Mouse (Mus musculus): ENCODE data around the gene Flnb. TPM values are rescaled to one million over a fixed set of nuclear protein-coding genes. Genes with fewer than 3 reads are reported as not detected.
A peak's percentile ranks its signal among the peaks of the same experiment; 100 is the strongest.

The Flnb gene
- polyA plus RNA-seq, 1 experiment from 2014 or later = 19.8 TPM

DNA sequence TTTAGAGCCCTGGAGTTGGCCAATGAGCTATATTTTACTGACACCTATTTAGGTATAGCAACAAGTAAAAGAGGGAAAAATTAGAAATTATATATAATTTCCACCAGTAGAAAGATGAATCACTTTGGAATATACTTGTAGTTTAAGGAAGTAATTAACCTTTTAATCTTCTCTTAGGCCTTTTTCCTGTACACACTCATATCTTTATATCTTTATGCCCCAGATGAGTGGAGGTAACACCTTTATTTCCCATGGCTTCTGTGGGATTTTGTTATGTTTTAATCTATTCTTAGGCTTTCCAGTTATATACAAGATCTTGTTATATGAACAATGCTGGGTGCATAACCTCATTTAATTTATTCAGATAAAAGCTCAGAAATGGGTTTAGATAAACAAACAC lies 73.6 kb downstream of the Flnb start:
- DNase-seq (ENCODE audit: low spot score) = no peak
- H3K36me3 ChIP-seq = peaks cover 80% of the 10 kb centered on the region

GRCm38 (mm10) chr14:7896126-7896525 lies 78.4 kb downstream of the Flnb start:
- no peak overlapping the region for H3K27ac ChIP-seq
- WGBS = 92% methylated on average over 9 of the region's 9 CpGs
- peaks cover 72% of the 10 kb centered on the region for H3K36me3 ChIP-seq
- no peak overlapping the region for H3K4me3 ChIP-seq
- no peaks in the 10 kb centered on the region for H3K27me3 ChIP-seq (ENCODE audit: insufficient read depth, poor library complexity, severe bottlenecking)
- no peaks in the 10 kb centered on the region for H3K9me3 ChIP-seq
- no peak for DNase-seq (ENCODE audit: low spot score)
- 0 out of 2 replicates have a peak, but pooled peaks cover 5% of the 10 kb centered on the region for H3K4me1 ChIP-seq (replicated peaks)

More for the DNA sequence above, 73.6 kb downstream of the Flnb start:
- H3K4me3 ChIP-seq = no peak overlapping the region
- no peaks in the 10 kb centered on the region for H3K27me3 ChIP-seq (ENCODE audit: insufficient read depth, poor library complexity, severe bottlenecking)
- no peak overlapping the region for H3K27ac ChIP-seq
- H3K4me1 ChIP-seq (replicated peaks) = peaks cover 6% of the 10 kb centered on the region; the same call in 1 of the 2 replicates
- H3K9me3 ChIP-seq = no peaks in the 10 kb centered on the region

DNA sequence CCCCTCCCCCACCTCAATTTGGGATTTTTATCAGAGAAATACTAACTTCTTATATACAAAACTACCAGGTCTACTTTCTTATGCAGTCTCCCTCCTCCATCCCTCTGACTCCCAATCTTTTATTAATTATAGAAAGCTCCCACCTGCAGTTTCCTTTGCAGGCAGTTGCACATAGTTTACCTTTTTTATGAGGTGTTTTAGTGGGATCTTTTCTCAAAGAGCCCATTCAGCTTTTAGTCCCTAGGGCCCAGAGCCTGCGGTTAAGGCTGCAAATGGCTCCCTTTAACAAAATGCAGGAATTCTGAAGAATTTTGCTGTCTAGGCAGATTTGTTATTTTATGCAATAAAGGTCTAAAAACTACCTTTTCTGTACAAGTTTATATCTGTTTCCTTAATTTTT lies 78.9 kb downstream of the Flnb start:
- Histone ChIP-seq H3K4me1 (replicated peaks) (0 out of 2 replicates have a peak, but pooled peaks cover 5% of the 10 kb centered on the region), H3K27ac (no peak overlapping the region), H3K4me3 (no peak overlapping the region), H3K9me3 (no peaks in the 10 kb centered on the region), H3K36me3 (peaks cover 70% of the 10 kb centered on the region), H3K27me3 (ENCODE audit: insufficient read depth, poor library complexity, severe bottlenecking) (no peaks in the 10 kb centered on the region)
- WGBS = 86% methylated on average over 1 of the region's 1 CpGs
- no peak for DNase-seq (ENCODE audit: low spot score)

- Histone ChIP-seq H3K4me1 (replicated peaks) (0 out of 2 replicates have a peak, but pooled peaks cover 5% of the 10 kb centered on the region), H3K4me3 (no peak overlapping the region), H3K27ac (no peak overlapping the region), H3K9me3 (no peaks in the 10 kb centered on the region), H3K27me3 (ENCODE audit: insufficient read depth, poor library complexity, severe bottlenecking) (no peaks in the 10 kb centered on the region), H3K36me3 (peaks cover 51% of the 10 kb centered on the region)
- WGBS = 81% methylated on average over 3 of the region's 3 CpGs
- DNase-seq (ENCODE audit: low spot score) = no peak
Observed at GRCm38 (mm10) chr14:7899986-7900385, 82.2 kb downstream of the Flnb start.

- Histone ChIP-seq H3K4me3 (no peak overlapping the region), H3K9me3 (no peaks in the 10 kb centered on the region), H3K4me1 (replicated peaks) (0 out of 2 replicates have a peak, but pooled peaks cover 5% of the 10 kb centered on the region), H3K27ac (peak overlapping the region; percentile 37), H3K36me3 (peaks cover 52% of the 10 kb centered on the region), H3K27me3 (ENCODE audit: insufficient read depth, poor library complexity, severe bottlenecking) (no peaks in the 10 kb centered on the region)
- peak; percentile 16 for DNase-seq (ENCODE audit: low spot score)
- WGBS = 63% methylated on average over 11 of the region's 11 CpGs
Observed at GRCm38 (mm10) chr14:7900481-7901049, 82.8 kb downstream of the Flnb start.

DNA sequence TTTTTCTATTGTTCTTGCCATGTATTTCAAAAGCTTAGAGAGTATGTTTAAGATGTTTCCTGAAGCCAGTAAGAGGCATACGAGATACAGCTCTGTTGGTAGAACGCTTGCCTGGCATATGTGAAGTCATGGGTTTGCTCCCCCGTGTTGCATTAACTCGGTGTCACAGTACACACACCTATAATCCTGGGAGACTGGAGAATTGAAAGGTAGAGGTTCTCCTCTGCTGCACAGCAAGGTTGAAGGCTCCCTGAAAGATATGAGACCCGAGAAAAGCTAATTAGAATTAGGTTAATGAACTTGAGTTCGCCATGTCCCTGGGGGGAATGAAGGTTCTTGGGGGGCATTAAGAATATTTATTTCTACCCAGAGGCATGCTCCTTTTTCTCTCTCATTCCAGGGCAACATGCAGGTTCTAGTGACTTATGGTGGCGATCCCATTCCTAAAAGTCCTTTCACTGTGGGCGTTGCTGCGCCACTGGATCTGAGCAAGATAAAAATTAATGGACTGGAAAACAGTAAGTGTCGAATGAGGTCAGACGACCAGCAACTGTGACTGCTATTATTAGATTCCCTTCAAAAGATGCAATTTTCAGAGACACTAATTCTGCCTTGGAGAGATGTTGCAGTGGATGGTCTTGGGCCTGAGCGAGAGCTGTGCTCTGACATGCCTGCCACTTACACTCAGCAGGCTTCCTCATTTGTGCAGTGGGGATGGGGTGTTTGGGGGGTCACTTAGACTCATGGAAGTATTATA lies 83.9 kb downstream of the Flnb start:
- no peak for DNase-seq (ENCODE audit: low spot score)
- Histone ChIP-seq H3K4me1 (replicated peaks) (0 out of 2 replicates have a peak, but pooled peaks cover 5% of the 10 kb centered on the region), H3K27me3 (ENCODE audit: insufficient read depth, poor library complexity, severe bottlenecking) (no peaks in the 10 kb centered on the region), H3K27ac (no peak overlapping the region), H3K9me3 (no peaks in the 10 kb centered on the region), H3K36me3 (peaks cover 54% of the 10 kb centered on the region), H3K4me3 (no peak overlapping the region)
- WGBS = 89% methylated on average over 12 of the region's 12 CpGs

DNA sequence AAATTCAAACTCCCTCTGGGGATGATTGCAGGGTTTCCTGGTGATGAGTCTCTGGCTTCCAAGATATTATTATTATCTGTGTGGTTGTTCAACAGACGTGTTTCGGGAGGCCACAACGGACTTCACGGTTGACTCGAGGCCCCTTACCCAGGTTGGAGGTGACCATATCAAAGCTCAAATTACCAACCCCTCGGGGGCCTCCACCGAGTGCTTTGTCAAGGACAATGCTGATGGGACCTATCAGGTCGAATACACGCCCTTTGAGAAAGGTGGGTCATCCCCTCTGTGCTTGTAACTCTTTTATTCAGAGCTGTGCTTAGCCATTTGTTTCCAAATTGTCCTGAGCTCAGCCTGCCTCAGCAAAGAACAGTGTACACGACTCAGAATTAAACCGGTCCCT lies 89.3 kb downstream of the Flnb start:
- DNase-seq (ENCODE audit: low spot score) = no peak
- WGBS = 87% methylated on average over 11 of the region's 11 CpGs
- Histone ChIP-seq H3K9me3 (no peaks in the 10 kb centered on the region), H3K4me1 (replicated peaks) (no peaks in the 10 kb centered on the region), H3K36me3 (peaks cover 70% of the 10 kb centered on the region), H3K27ac (no peak overlapping the region), H3K4me3 (no peak overlapping the region), H3K27me3 (ENCODE audit: insufficient read depth, poor library complexity, severe bottlenecking) (no peaks in the 10 kb centered on the region)

DNA sequence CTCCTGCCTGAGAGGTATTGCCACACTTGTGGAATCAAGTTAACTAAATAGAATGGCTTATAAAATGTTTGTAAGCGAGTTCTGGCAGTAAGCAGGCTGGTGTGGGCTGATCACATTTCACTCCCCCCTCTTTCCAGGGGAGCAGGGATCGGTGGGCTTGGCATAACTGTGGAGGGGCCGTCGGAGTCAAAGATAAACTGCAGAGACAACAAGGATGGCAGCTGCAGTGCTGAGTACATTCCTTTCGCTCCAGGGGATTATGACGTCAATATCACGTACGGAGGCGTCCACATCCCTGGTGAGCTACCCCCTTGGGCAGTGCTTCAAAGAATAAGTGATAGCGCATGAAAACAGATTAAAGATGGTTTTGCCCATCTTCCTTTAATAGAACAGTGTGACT lies 91.7 kb downstream of the Flnb start:
- no peak overlapping the region for H3K27ac ChIP-seq

DNA sequence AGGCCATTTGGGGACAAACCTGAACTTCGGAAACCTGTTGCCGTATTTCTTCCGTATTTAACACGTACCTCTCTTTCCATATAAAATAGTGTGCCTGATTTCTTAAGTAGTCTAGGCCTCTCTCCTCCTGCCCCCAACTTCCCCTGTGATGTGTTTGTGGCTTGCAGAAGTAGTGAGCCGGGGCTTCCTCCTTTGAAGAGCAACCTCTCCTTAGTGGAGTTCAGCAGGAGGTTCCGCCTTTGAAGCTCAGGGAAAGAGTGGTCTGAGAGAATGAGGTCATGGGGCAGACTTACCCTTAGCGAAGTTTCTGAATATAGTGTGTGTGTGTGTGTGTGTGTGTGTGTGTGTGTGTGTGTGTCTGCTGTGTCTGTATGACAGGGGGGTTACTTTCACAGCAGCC lies 96.1 kb downstream of the Flnb start:
- Histone ChIP-seq H3K4me1 (replicated peaks) (peaks cover 8% of the 10 kb centered on the region; the same call in 1 of the 2 replicates), H3K27me3 (ENCODE audit: insufficient read depth, poor library complexity, severe bottlenecking) (no peaks in the 10 kb centered on the region), H3K36me3 (peaks cover 78% of the 10 kb centered on the region), H3K4me3 (no peak overlapping the region), H3K27ac (no peak overlapping the region), H3K9me3 (no peaks in the 10 kb centered on the region)
- DNase-seq (ENCODE audit: low spot score) = no peak
- WGBS = 72% methylated on average over 7 of the region's 7 CpGs

More for the DNA sequence above, 91.7 kb downstream of the Flnb start:
- no peak for DNase-seq (ENCODE audit: low spot score)
- peaks cover 8% of the 10 kb centered on the region; the same call in 1 of the 2 replicates for H3K4me1 ChIP-seq (replicated peaks)
- H3K4me3 ChIP-seq = no peak overlapping the region
- H3K36me3 ChIP-seq = peaks cover 76% of the 10 kb centered on the region
- H3K27me3 ChIP-seq (ENCODE audit: insufficient read depth, poor library complexity, severe bottlenecking) = no peaks in the 10 kb centered on the region
- WGBS = 82% methylated on average over 10 of the region's 10 CpGs
- no peaks in the 10 kb centered on the region for H3K9me3 ChIP-seq

- H3K9me3 ChIP-seq = no peaks in the 10 kb centered on the region
- peaks cover 8% of the 10 kb centered on the region; the same call in 1 of the 2 replicates for H3K4me1 ChIP-seq (replicated peaks)
- no peak overlapping the region for H3K27ac ChIP-seq
- H3K4me3 ChIP-seq = no peak overlapping the region
- 88% methylated on average over 4 of the region's 4 CpGs for WGBS
- H3K36me3 ChIP-seq = peaks cover 79% of the 10 kb centered on the region
- DNase-seq (ENCODE audit: low spot score) = no peak
- H3K27me3 ChIP-seq (ENCODE audit: insufficient read depth, poor library complexity, severe bottlenecking) = no peaks in the 10 kb centered on the region
Observed at GRCm38 (mm10) chr14:7914461-7914860, 96.7 kb downstream of the Flnb start.

DNA sequence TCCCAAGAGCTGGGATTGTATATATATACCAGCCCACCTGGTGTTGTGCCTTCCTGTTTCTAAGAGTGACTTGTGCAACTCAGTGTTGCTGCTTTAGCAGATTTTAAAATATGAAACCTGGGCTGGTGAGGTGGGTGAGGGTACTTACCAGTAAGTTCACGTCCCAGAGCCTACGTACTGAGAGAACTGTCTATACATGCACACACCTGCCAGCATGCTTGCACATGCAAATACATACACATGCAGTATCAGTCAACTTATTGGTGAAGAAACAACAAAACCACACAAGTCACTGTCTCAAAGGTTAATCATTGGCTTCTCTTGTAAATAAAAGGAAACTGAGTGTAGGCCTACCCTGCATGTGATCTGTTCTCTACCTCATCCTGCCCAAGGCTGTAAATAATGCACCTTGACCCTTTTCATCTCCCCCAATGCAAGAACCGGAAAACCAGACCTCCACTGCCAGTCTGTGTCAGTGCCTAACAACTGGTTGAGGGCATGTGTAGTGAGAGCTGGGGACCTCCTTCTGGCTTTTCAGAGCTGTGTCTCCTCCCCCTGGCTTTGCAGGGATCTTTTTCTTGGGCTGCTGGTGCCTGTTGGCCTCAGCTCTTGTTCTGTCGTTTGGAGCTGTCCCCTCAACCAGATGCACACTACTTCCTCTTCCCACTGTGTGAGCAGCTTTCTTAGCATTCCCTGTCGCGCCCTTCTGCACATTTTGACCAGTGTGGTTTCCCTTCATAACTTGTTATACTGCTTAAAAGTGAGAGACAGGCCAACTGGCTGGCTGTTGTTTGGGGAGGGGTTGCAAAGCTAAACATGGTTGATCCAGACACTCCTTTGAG lies 100.6 kb downstream of the Flnb start:
- 90% methylated on average over 6 of the region's 6 CpGs for WGBS
- Histone ChIP-seq H3K9me3 (no peaks in the 10 kb centered on the region), H3K36me3 (peaks cover 83% of the 10 kb centered on the region), H3K27me3 (ENCODE audit: insufficient read depth, poor library complexity, severe bottlenecking) (no peaks in the 10 kb centered on the region), H3K4me3 (no peak overlapping the region), H3K4me1 (replicated peaks) (peaks cover 8% of the 10 kb centered on the region; the same call in 1 of the 2 replicates), H3K27ac (no peak overlapping the region)
- no peak for DNase-seq (ENCODE audit: low spot score)

DNA sequence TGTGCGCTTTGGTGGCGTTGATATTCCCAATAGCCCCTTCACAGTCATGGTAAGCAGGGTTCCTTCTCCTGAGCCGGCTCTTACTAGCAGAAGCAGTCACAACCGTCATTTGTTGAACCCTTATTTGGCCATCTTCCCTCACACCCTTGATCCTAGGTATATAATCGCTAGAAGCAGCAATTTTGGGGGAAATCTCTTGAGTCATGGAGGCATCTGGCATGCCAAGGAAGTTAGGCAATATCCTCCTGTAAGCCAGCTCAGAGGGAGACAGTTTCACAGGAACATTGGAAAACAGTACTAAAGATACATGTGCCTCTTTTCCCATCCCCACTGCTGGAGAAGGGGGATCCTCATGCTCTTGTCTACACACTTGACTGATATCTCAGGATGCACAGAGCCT lies 101.6 kb downstream of the Flnb start:
- Histone ChIP-seq H3K27me3 (ENCODE audit: insufficient read depth, poor library complexity, severe bottlenecking) (no peaks in the 10 kb centered on the region), H3K4me3 (no peak overlapping the region), H3K36me3 (peaks cover 91% of the 10 kb centered on the region), H3K4me1 (replicated peaks) (peaks cover 1% of the 10 kb centered on the region; the same call in 1 of the 2 replicates), H3K9me3 (no peaks in the 10 kb centered on the region), H3K27ac (no peak overlapping the region)
- 94% methylated on average over 5 of the region's 5 CpGs for WGBS
- no peak for DNase-seq (ENCODE audit: low spot score)

Data from hindbrain, embryonic 10.5 days (tissue).